Mouse (Mus musculus): ENCODE measurements around the gene Gfral. TPM values are rescaled to one million over a fixed set of nuclear protein-coding genes. Genes with fewer than 3 reads are reported as not detected.

Gene Gfral
- polyA plus RNA-seq, 1 experiment from 2014 or later: not detected

DNA sequence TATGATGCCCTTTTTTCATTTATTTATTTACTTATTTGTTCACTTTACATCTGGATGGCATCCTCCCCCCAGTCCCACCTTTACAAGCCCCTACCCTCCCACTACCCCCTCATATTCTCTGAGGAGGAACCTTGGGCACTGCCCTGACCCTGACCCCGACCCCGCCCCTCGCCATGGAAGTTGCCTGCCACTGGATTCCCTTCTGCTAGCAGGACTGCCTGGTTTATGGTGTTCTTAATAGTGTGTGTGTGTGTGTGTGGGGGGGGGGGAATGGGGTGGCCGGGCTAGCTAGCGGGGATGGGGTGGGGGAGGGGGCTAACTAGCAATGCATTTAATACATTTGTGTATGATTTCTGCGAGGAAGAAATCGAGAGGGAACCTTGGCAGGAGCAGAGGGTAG lies 21.4 kb upstream of the Gfral start:
- H3K27ac ChIP-seq (ENCODE audit: low read depth, low read length): no peak overlapping the region
- no peaks in the 10 kb centered on the region for H3K9me3 ChIP-seq (ENCODE audit: control insufficient read depth, low read length)
- no peaks in the 10 kb centered on the region for H3K36me3 ChIP-seq (ENCODE audit: control insufficient read depth, insufficient read depth, low read length)
- H3K4me1 ChIP-seq (ENCODE audit: control insufficient read depth, insufficient read depth, low read length): no peaks in the 10 kb centered on the region
- H3K4me2 ChIP-seq (ENCODE audit: low read depth, low read length): no peak overlapping the region
- H3K4me3 ChIP-seq (ENCODE audit: low read depth, low read length): no peak overlapping the region
- no peak for ATAC-seq (ENCODE audit: low read depth)
- 37% methylated on average over 7 of the region's 7 CpGs for WGBS
- H3K9ac ChIP-seq (replicated peaks; ENCODE audit: low read depth, low read length): no peak overlapping the region
- H3K27me3 ChIP-seq (ENCODE audit: control insufficient read depth, insufficient read depth, low read length): no peaks in the 10 kb centered on the region

DNA sequence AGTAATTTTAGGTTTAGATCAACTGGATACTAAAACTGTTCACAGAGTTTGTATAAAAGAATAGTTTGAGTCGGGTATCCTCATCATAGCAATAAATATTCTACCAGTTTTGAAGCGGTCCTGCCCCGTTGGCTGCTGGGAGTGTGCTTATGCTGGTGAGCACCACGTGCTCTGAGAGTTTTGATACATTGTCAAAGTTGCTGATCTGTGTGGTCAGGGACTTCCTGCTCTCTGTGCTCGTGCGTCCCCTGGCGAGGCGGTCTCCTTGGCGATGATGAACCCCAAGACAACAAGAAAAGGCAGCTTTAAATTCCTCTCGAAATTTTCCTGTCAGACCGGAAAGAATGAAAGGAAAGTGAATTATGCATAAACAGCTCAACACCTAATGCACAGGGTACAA lies 16.9 kb upstream of the Gfral start:
- no peaks in the 10 kb centered on the region for H3K36me3 ChIP-seq (ENCODE audit: control insufficient read depth, insufficient read depth, low read length)
- no peak for ATAC-seq (ENCODE audit: low read depth)
- H3K4me3 ChIP-seq (ENCODE audit: low read depth, low read length): no peak overlapping the region
- no peak overlapping the region for H3K27ac ChIP-seq (ENCODE audit: low read depth, low read length)
- 55% methylated on average over 11 of the region's 11 CpGs for WGBS
- H3K27me3 ChIP-seq (ENCODE audit: control insufficient read depth, insufficient read depth, low read length): no peaks in the 10 kb centered on the region
- H3K4me2 ChIP-seq (ENCODE audit: low read depth, low read length): no peak overlapping the region
- H3K9ac ChIP-seq (replicated peaks; ENCODE audit: low read depth, low read length): no peak overlapping the region
- no peaks in the 10 kb centered on the region for H3K4me1 ChIP-seq (ENCODE audit: control insufficient read depth, insufficient read depth, low read length)
- H3K9me3 ChIP-seq (ENCODE audit: control insufficient read depth, low read length): no peaks in the 10 kb centered on the region

DNA sequence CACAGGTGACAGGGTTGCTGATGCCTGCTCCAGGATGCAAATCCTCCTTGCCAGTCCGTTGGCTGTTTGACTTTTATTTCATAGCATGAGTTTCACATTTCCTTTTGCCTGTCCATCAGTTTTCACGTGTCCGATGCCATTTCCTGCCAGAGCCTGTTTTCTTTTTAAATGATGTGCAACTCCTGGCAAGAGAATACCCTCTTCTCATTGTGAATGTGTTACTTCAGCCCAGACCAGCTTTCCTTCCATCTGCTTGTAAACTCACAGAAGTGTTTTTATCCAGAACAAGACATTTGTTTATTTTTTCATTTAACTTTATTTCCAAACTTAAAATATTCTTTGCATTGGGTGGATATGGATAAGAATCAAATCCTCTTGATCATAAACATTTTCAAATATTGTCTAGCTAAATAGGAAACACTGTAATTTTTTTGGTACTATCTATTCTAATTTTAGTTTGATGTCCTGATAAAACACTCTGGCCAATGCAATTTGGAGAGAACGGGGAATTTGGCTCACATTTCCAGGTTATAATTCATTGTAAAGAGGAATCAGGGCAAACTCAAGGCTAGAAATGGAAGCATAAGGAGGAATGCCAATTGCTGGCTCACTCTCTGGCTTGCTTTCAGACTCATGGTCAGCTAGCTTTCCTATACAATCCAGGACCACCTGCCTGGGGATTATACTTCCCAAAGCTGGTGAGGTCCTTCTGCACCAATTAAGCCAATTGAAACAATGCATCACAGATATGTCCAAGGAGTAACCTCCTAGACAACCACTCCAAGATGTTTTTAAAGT lies 3.9 kb upstream of the Gfral start:
- Histone ChIP-seq H3K27me3 (ENCODE audit: control insufficient read depth, insufficient read depth, low read length) (no peaks in the 10 kb centered on the region), H3K9ac (replicated peaks; ENCODE audit: low read depth, low read length) (no peak overlapping the region), H3K4me3 (ENCODE audit: low read depth, low read length) (no peak overlapping the region), H3K9me3 (ENCODE audit: control insufficient read depth, low read length) (no peaks in the 10 kb centered on the region), H3K4me1 (ENCODE audit: control insufficient read depth, insufficient read depth, low read length) (no peaks in the 10 kb centered on the region), H3K27ac (ENCODE audit: low read depth, low read length) (no peak overlapping the region), H3K36me3 (ENCODE audit: control insufficient read depth, insufficient read depth, low read length) (no peaks in the 10 kb centered on the region), H3K4me2 (ENCODE audit: low read depth, low read length) (no peak overlapping the region)
- no peak for ATAC-seq (ENCODE audit: low read depth)
- 77% methylated on average over 4 of the region's 4 CpGs for WGBS

DNA sequence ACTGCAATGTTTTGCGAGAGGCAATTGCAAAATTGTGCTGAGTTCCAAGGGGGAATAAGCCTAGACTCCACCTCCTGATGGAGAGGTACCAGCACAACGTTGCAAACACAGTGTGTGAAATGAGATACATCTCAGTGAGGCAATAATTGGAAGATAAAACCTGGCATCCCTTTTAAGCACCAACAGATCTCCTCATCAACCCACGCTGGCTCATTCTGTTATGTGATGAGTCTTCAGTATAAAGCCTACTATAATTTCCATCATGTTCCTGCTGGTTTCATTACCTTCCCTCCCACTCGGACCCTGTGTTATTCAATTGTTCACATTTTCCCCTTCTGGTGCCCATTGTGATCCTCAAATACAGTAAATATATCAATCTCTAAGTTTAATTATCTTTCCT lies 1.2 kb upstream of the Gfral start:
- no peak for ATAC-seq (ENCODE audit: low read depth)
- Histone ChIP-seq H3K4me2 (ENCODE audit: low read depth, low read length) (no peak overlapping the region), H3K9me3 (ENCODE audit: control insufficient read depth, low read length) (no peaks in the 10 kb centered on the region), H3K9ac (replicated peaks; ENCODE audit: low read depth, low read length) (no peak overlapping the region), H3K36me3 (ENCODE audit: control insufficient read depth, insufficient read depth, low read length) (no peaks in the 10 kb centered on the region), H3K27ac (ENCODE audit: low read depth, low read length) (no peak overlapping the region), H3K27me3 (ENCODE audit: control insufficient read depth, insufficient read depth, low read length) (no peaks in the 10 kb centered on the region), H3K4me1 (ENCODE audit: control insufficient read depth, insufficient read depth, low read length) (no peaks in the 10 kb centered on the region), H3K4me3 (ENCODE audit: low read depth, low read length) (no peak overlapping the region)
- WGBS: 70% methylated on average over 4 of the region's 4 CpGs

DNA sequence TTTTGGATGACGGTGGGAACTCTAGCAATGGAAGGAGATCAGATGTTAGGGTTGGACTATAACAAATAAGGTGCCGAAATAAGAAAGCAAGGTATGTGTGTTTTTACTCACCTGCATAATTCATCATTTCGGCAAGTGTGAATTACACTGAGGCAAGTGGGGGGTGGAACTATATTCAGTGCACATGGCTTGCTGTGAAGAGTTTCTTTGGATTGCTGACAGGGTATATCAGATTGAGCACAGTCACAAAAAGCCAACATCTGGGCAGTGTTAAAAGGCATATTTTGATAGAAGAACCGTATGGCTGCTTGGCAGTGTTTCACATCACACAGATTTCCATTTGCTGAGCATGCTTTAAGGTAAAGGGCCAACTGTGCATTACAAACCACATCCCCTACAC lies 16.5 kb downstream of the Gfral start:
- no peak overlapping the region for H3K27ac ChIP-seq (ENCODE audit: low read depth, low read length)
- no peaks in the 10 kb centered on the region for H3K9me3 ChIP-seq (ENCODE audit: control insufficient read depth, low read length)
- no peaks in the 10 kb centered on the region for H3K27me3 ChIP-seq (ENCODE audit: control insufficient read depth, insufficient read depth, low read length)
- no peaks in the 10 kb centered on the region for H3K36me3 ChIP-seq (ENCODE audit: control insufficient read depth, insufficient read depth, low read length)
- H3K4me3 ChIP-seq (ENCODE audit: low read depth, low read length): no peak overlapping the region
- no peaks in the 10 kb centered on the region for H3K4me1 ChIP-seq (ENCODE audit: control insufficient read depth, insufficient read depth, low read length)
- no peak for ATAC-seq (ENCODE audit: low read depth)
- H3K9ac ChIP-seq (replicated peaks; ENCODE audit: low read depth, low read length): no peak overlapping the region
- H3K4me2 ChIP-seq (ENCODE audit: low read depth, low read length): no peak overlapping the region
- WGBS: 90% methylated on average over 4 of the region's 4 CpGs

DNA sequence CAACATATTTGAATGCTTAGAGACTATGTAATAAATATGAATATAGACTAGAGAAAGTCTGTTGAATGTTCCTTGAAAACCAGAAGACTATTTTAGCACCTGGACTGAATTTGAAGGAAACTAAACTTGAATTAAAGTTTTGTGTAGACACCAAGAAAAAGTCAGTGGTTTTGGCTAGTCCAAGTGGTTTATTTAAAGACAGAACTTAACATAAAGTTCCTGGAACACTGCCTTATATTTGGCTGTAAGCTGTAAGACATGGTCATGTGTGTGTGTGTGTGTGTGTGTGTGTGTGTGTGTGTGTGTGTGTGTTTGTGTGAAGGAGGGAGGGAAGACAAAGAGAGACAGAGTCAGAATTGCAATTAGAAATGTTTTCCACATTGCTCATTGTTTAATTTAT lies 34.2 kb downstream of the Gfral start:
- H3K4me2 ChIP-seq (ENCODE audit: low read depth, low read length): no peak overlapping the region
- H3K36me3 ChIP-seq (ENCODE audit: control insufficient read depth, insufficient read depth, low read length): no peaks in the 10 kb centered on the region
- H3K27ac ChIP-seq (ENCODE audit: low read depth, low read length): no peak overlapping the region
- H3K9ac ChIP-seq (replicated peaks; ENCODE audit: low read depth, low read length): no peak overlapping the region
- no peaks in the 10 kb centered on the region for H3K27me3 ChIP-seq (ENCODE audit: control insufficient read depth, insufficient read depth, low read length)
- H3K4me3 ChIP-seq (ENCODE audit: low read depth, low read length): no peak overlapping the region
- no peaks in the 10 kb centered on the region for H3K4me1 ChIP-seq (ENCODE audit: control insufficient read depth, insufficient read depth, low read length)
- ATAC-seq (ENCODE audit: low read depth): no peak
- H3K9me3 ChIP-seq (ENCODE audit: control insufficient read depth, low read length): no peaks in the 10 kb centered on the region

DNA sequence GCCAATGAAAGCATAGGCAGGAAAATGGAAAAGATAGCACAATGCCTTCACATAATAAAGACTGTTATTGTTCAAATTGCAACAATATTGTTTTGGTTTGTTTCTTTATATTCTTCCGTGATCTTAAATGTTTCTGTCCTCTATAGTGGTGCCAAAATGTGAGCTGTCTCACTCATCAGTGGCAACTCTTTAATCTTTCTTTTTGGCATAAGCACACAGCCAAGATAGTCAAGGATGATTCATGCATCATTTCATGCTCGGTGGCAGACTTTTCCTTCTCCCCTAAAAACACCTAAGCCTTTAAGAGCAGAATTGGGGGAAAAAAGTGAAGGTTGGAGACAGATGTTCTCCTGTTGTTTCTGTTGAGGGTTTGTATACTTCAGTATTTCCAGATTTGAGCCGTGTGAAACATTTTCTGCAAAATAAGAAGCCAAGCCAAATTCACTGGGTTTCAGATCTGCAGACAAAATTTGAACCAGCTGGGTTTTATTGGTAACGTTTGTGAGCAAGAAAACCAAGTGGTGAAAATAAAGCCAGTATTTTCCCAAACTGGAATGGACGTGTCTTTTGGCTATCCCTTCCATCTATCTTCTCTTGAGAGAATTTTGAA lies 40.7 kb downstream of the Gfral start:
- no peak overlapping the region for H3K4me2 ChIP-seq (ENCODE audit: low read depth, low read length)
- no peaks in the 10 kb centered on the region for H3K4me1 ChIP-seq (ENCODE audit: control insufficient read depth, insufficient read depth, low read length)
- no peak overlapping the region for H3K4me3 ChIP-seq (ENCODE audit: low read depth, low read length)
- no peak overlapping the region for H3K9ac ChIP-seq (replicated peaks; ENCODE audit: low read depth, low read length)
- no peaks in the 10 kb centered on the region for H3K36me3 ChIP-seq (ENCODE audit: control insufficient read depth, insufficient read depth, low read length)
- H3K27ac ChIP-seq (ENCODE audit: low read depth, low read length): no peak overlapping the region
- H3K27me3 ChIP-seq (ENCODE audit: control insufficient read depth, insufficient read depth, low read length): no peaks in the 10 kb centered on the region
- WGBS: 87% methylated on average over 5 of the region's 5 CpGs
- no peaks in the 10 kb centered on the region for H3K9me3 ChIP-seq (ENCODE audit: control insufficient read depth, low read length)
- ATAC-seq (ENCODE audit: low read depth): no peak

DNA sequence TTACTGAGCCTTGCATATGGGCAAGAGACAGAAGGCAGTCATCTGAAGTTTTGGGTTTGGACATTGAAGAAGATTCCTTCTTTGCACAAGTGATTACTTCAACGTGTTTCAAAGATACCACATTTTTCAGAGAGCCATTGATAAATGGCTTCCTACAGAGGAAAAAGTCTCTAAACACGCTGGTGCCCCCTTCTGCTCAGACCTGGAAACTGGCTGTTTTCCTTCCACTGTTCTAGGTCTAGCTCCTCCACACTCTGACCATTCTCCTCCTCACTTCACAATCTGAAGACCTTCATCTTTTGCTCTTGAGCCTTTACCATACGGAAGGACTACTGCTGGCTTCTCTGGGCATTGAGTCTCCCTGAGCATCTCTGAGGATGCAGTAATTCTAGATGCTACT lies 45.1 kb downstream of the Gfral start:
- no peak overlapping the region for H3K9ac ChIP-seq (replicated peaks; ENCODE audit: low read depth, low read length)
- H3K36me3 ChIP-seq (ENCODE audit: control insufficient read depth, insufficient read depth, low read length): no peaks in the 10 kb centered on the region
- no peak overlapping the region for H3K4me2 ChIP-seq (ENCODE audit: low read depth, low read length)
- H3K4me1 ChIP-seq (ENCODE audit: control insufficient read depth, insufficient read depth, low read length): no peaks in the 10 kb centered on the region
- WGBS: 62% methylated on average over 3 of the region's 3 CpGs
- ATAC-seq (ENCODE audit: low read depth): no peak
- no peaks in the 10 kb centered on the region for H3K27me3 ChIP-seq (ENCODE audit: control insufficient read depth, insufficient read depth, low read length)
- H3K9me3 ChIP-seq (ENCODE audit: control insufficient read depth, low read length): no peaks in the 10 kb centered on the region
- no peak overlapping the region for H3K4me3 ChIP-seq (ENCODE audit: low read depth, low read length)
- H3K27ac ChIP-seq (ENCODE audit: low read depth, low read length): no peak overlapping the region

DNA sequence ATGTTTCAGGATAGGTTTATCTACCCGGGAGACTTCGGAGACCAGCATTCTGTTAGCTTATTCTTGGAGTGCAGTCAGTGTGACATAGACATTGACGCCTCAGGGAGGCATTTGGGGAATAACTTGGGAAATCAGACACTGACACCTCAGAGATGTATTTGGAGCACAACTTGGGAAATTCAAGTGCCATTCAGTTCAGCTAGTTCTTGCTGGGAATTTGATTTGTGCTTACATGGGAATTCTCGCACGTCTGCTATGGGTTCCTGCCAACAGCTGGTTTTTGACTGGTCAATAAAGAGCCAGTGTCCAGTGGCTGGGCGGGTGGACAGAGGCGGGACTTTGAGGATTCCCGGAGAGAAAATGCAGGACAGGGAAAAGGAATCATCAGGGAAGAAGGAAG lies 51.0 kb downstream of the Gfral start:
- Histone ChIP-seq H3K4me3 (ENCODE audit: low read depth, low read length) (no peak overlapping the region), H3K27me3 (ENCODE audit: control insufficient read depth, insufficient read depth, low read length) (no peaks in the 10 kb centered on the region), H3K4me2 (ENCODE audit: low read depth, low read length) (no peak overlapping the region), H3K27ac (ENCODE audit: low read depth, low read length) (no peak overlapping the region), H3K4me1 (ENCODE audit: control insufficient read depth, insufficient read depth, low read length) (no peaks in the 10 kb centered on the region), H3K9ac (replicated peaks; ENCODE audit: low read depth, low read length) (no peak overlapping the region), H3K36me3 (ENCODE audit: control insufficient read depth, insufficient read depth, low read length) (no peaks in the 10 kb centered on the region), H3K9me3 (ENCODE audit: control insufficient read depth, low read length) (no peaks in the 10 kb centered on the region)
- no peak for ATAC-seq (ENCODE audit: low read depth)
- WGBS: 67% methylated on average over 8 of the region's 8 CpGs
